Mouse (Mus musculus) C2C12 (cell line): Measurements from ENCODE around the gene Plcg2.

ENCODE experiments used
- CTCF ChIP-seq: IDR thresholded peaks from one replicate; pipeline ENCODE4 v1.5.1; 2011; ENCODE audit not compliant: control insufficient read depth, insufficient read depth, insufficient read length
- USF1 ChIP-seq: IDR thresholded peaks from one replicate; pipeline ENCODE4 v1.6.1; 2011; ENCODE audit warnings: low read depth, mild to moderate bottlenecking, control low read depth, moderate library complexity

GRCm38 (mm10) chr8:117634406-117634805, 136.3 kb downstream of the Plcg2 start:
- TF ChIP-seq CTCF (no peak), USF1 (no peak)
